In genomic region chr10:41611941-41612340, GRCm38 (mm10) we compare ENCODE assay signal across 14 mouse cellular contexts.
"Had no signal": no experiment of that assay in that cellular context is flagged by ENCODE, and none has a peak within 500 bp of the region (broad histone marks: within the 10 kb centered on the region; RNA-seq: fewer than 3 reads in every experiment).

No protein-coding gene starts in this region.

- DNase-seq: lung, embryonic 14.5 days; lung, postnatal 10 days; lung, postnatal 4 days; midbrain, embryonic 14.5 days; right cerebral cortex, adult 18-20 months; thymus, postnatal 4 days had no signal

- H3K9ac ChIP-seq: limb, embryonic 15.5 days; liver, embryonic 15.5 days; lung, embryonic 14.5 days; neural tube, embryonic 15.5 days had no signal

- H3K9me3 ChIP-seq: limb, embryonic 15.5 days; liver, embryonic 15.5 days; midbrain, embryonic 10.5 days; neural tube, embryonic 15.5 days had no signal

- H3K27ac ChIP-seq: hindbrain, postnatal 0 days; left cerebral cortex, adult 2 months; limb, embryonic 15.5 days; liver, embryonic 15.5 days; midbrain, embryonic 10.5 days; neural tube, embryonic 15.5 days; stomach, postnatal 0 days had no signal

- ATAC-seq: hindbrain, postnatal 0 days had no signal

- H3K4me1 ChIP-seq: limb, embryonic 15.5 days; liver, embryonic 15.5 days; midbrain, embryonic 10.5 days; neural tube, embryonic 15.5 days had no signal

- H3K4me3 ChIP-seq: left cerebral cortex, adult 2 months; limb, embryonic 15.5 days; liver, embryonic 15.5 days; midbrain, embryonic 10.5 days; myocyte; neural tube, embryonic 15.5 days had no signal

- H3K36me3 ChIP-seq: limb, embryonic 15.5 days; liver, embryonic 15.5 days; midbrain, embryonic 10.5 days; neural tube, embryonic 15.5 days had no signal

- H3K27me3 ChIP-seq: limb, embryonic 15.5 days; liver, embryonic 15.5 days; neural tube, embryonic 15.5 days had no signal

- H3K4me2 ChIP-seq: limb, embryonic 15.5 days; liver, embryonic 15.5 days; lung, embryonic 14.5 days; neural tube, embryonic 15.5 days had no signal
